Mouse (Mus musculus) ES-Bruce4 (cell line): ENCODE measurements around the gene Gjc2. TPM values are rescaled to one million over a fixed set of nuclear protein-coding genes. Genes with fewer than 3 reads are reported as not detected.

Experiments
- H3K27ac ChIP-seq: 2 replicates; pipeline ENCODE4 v1.5.1; 2012; ENCODE audit warnings: low read length, inconsistent platforms; ENCODE audit not compliant: insufficient read depth
- H3K27me3 ChIP-seq: 2 replicates; pipeline ENCODE4 v1.6.1; 2012; ENCODE audit warnings: mild to moderate bottlenecking, low read length, inconsistent platforms; ENCODE audit not compliant: control insufficient read depth, poor library complexity, insufficient read depth, severe bottlenecking
- H3K36me3 ChIP-seq: 2 replicates; pipeline ENCODE4 v1.6.1; 2012; ENCODE audit warnings: inconsistent platforms, mild to moderate bottlenecking, low read length, moderate library complexity; ENCODE audit not compliant: control insufficient read depth, poor library complexity, insufficient read depth, severe bottlenecking
- H3K4me1 ChIP-seq: one replicate; pipeline ENCODE4 v1.8.1; 2011; ENCODE audit warnings: low read length; ENCODE audit not compliant: control insufficient read depth, insufficient read depth
- H3K4me3 ChIP-seq: 2 replicates; pipeline ENCODE4 v1.5.1; 2011; ENCODE audit warnings: low read depth, mild to moderate bottlenecking, low read length
- H3K9ac ChIP-seq: 2 replicates; pipeline ENCODE4 v1.6.1; 2012; ENCODE audit warnings: low read depth, mild to moderate bottlenecking, inconsistent platforms; ENCODE audit not compliant: poor library complexity, severe bottlenecking
- H3K9me3 ChIP-seq: replicated peaks from 2 replicates; pipeline ENCODE4 v1.6.1; 2012; ENCODE audit warnings: mild to moderate bottlenecking, low read length, inconsistent platforms; ENCODE audit not compliant: control insufficient read depth, poor library complexity, insufficient read depth, severe bottlenecking
- CTCF ChIP-seq: IDR thresholded peaks from one replicate; pipeline ENCODE4 v1.8.1; 2011; ENCODE audit warnings: low read depth, low read length
- EP300 ChIP-seq: IDR thresholded peaks from 2 replicates; pipeline ENCODE4 v1.6.1; 2011; ENCODE audit warnings: low read depth, low read length; ENCODE audit not compliant: insufficient read depth
- POLR2A ChIP-seq: IDR thresholded peaks from one replicate; pipeline ENCODE4 v1.8.1; 2011; ENCODE audit warnings: low read length; ENCODE audit not compliant: insufficient read depth
- polyA plus RNA-seq: library from polyadenylated mRNA; stranded (reverse); fragments of >200 nt; gene quantifications from 2 replicates; pipeline ENCODE4 v1.2.4, GENCODE M21; 2011; ENCODE audit warnings: low read depth; ENCODE audit not compliant: missing spikeins, insufficient read depth, insufficient read length

The Gjc2 gene
- polyA plus RNA-seq, 1 experiment = not detected

DNA sequence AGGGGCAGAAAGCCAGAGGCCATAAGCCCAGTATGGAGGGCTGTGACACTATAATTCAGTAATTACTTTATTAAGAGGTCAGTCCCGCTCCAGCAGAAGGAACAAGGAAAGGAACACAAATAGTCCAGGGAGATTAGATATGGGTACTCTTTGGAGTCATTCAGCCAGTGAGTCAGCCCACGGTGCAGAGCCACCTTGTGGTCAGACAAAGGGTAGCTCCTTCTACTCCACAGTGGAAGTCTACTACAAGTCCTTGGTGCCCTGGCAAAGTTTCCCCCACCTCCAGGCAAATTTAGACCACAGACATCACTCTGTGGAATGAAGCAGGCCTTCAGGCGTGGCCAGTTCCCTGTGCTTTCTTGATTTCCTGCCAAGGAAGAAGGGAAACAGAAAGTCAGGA, 808 bp upstream of the Gjc2 start:
- no peaks in the 10 kb centered on the region for H3K27me3 ChIP-seq
- H3K9me3 ChIP-seq = no peaks in the 10 kb centered on the region
- H3K36me3 ChIP-seq = peaks cover 13% of the 10 kb centered on the region
- H3K4me3 ChIP-seq = no peak overlapping the region
- peaks cover 1% of the 10 kb centered on the region for H3K4me1 ChIP-seq
- H3K9ac ChIP-seq = no peak overlapping the region
- H3K27ac ChIP-seq = no peak overlapping the region
- TF ChIP-seq POLR2A (no peak), CTCF (peak; percentile 73)

DNA sequence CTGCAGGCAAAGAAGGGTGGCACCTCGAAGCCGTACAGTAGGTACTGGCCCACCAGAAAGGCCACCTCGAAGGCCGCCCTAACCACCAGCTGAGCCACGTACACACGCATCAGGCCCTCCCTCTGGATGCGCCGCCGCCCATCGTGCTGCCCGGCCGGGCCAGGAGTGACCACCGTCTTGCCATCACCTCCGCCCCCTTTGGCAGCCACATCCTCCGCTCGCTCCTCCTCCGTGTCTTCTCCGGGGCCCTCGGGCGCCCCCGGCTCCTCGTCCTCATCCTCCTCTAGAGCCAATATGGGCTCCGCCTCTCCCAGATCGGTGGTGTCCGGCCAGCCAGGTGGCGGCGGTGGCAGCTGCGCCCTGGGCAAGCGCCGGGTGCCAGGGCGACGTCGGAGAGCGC, 6.1 kb downstream of the Gjc2 start:
- no peaks in the 10 kb centered on the region for H3K4me1 ChIP-seq
- H3K9me3 ChIP-seq = no peaks in the 10 kb centered on the region
- peak overlapping the region; percentile 83 for H3K4me3 ChIP-seq
- no peak overlapping the region for H3K27ac ChIP-seq
- peak overlapping the region; percentile 60 for H3K9ac ChIP-seq
- peaks cover 11% of the 10 kb centered on the region; the same call in 1 of the 2 replicates for H3K27me3 ChIP-seq
- TF ChIP-seq POLR2A (no peak), CTCF (no peak), EP300 (no peak)
- H3K36me3 ChIP-seq = no peaks in the 10 kb centered on the region

DNA sequence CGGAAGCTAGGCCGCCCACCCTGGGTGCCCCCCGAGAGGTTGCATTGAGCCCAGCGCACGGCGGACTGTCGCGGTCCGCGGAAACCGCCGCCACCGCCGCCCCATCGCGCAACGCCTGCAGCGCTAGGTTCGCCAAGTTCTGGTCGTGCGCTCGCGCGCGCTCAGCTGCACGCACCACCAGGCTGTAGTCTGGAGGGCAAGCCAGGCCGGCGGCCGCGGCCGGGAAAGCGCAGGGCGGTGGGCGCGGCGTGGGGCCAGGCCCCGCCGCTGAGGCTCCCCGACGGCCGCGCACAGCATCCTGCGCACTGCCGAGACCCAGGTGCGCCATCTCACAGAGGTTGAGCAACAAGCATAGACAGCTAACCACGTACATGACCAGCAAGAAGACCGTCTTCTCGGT, 6.5 kb downstream of the Gjc2 start:
- no peak for TF ChIP-seq CTCF
- TF ChIP-seq POLR2A = no peak
- TF ChIP-seq EP300 = no peak
- no peaks in the 10 kb centered on the region for H3K36me3 ChIP-seq
- H3K27me3 ChIP-seq = peaks cover 11% of the 10 kb centered on the region; the same call in 1 of the 2 replicates
- H3K27ac ChIP-seq = no peak overlapping the region
- H3K9ac ChIP-seq = peak overlapping the region; percentile 60
- peak overlapping the region; percentile 83 for H3K4me3 ChIP-seq
- no peaks in the 10 kb centered on the region for H3K9me3 ChIP-seq
- no peaks in the 10 kb centered on the region for H3K4me1 ChIP-seq

DNA sequence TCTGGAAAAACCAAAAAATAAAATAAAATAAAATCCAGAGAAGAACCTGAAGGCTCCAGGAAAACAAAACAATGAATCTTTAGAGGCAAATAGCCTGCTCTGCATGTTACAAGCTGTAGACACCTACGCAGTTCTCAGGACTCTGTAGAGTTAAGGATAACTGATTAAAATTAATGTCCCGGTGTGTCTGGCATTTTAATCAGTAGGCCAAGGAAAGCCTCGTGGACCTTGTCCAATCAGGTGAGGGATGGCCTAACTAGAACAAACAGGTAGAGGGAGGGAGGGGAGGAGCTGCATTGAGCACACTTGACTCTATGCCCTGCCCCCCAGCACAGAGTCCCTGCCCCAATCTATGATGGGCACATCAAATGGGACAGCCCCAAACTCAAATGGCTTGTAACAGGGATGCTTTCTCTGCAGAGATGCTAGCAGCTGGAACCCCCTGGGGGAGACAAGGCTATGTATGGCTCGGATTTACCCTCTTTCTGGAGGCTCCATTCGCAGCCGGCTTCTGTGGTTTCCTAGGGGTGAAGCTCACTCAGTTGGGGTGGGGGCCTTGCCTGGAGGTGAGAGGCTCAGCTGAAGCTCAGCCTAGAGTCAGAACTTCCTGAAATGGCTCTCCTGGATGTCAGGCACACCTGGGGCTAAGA, 8.7 kb downstream of the Gjc2 start:
- Histone ChIP-seq H3K4me1 (no peaks in the 10 kb centered on the region), H3K27me3 (peaks cover 11% of the 10 kb centered on the region; the same call in 1 of the 2 replicates), H3K9ac (no peak overlapping the region), H3K36me3 (no peaks in the 10 kb centered on the region), H3K4me3 (no peak overlapping the region), H3K27ac (no peak overlapping the region), H3K9me3 (no peaks in the 10 kb centered on the region)
- no peak for TF ChIP-seq POLR2A
- no peak for TF ChIP-seq EP300
- no peak for TF ChIP-seq CTCF

DNA sequence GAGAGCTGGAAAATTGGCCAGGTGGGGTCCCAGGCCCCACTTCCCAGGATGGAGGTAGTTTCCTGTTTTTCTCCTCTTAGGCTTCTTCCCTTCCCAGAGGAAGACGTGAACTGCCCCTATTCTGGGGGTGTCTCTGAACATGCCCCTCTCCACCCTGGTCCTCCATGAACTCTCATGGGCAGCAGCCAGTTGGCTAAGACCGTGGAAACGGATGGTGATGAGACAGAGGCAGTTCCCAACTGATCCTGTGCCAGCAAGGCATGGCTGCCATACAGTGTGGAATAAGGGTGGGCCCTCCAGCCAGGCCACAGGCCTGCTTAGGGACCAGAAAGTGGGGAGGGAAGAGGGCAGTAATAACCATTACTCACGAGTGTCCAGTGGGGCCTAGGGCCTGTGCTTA, 12.5 kb downstream of the Gjc2 start:
- no peak overlapping the region for H3K9ac ChIP-seq
- no peaks in the 10 kb centered on the region for H3K36me3 ChIP-seq
- H3K4me3 ChIP-seq = no peak overlapping the region
- no peak overlapping the region for H3K27ac ChIP-seq
- TF ChIP-seq POLR2A (no peak), EP300 (no peak), CTCF (no peak)
- no peaks in the 10 kb centered on the region for H3K9me3 ChIP-seq
- no peaks in the 10 kb centered on the region for H3K4me1 ChIP-seq
- H3K27me3 ChIP-seq = no peaks in the 10 kb centered on the region

DNA sequence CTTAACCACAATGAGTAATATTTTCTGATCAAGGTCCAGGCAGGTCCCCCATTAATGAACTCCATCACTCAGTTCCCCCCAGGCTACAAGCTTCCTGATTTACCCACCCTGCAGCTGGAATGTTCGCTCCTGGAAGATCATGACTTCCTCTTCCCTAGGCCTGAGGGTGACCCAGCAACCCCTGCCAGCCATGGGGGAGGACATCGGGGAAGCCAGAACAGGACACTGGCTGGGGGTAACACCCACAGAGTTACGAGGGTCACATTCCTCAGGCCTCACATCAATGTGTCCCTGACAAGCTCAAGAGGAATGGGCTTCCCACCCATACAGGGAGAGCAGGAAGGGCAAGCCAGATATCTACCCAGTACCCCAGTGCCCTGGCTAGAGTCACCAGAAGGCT, 13.2 kb downstream of the Gjc2 start:
- Histone ChIP-seq H3K4me1 (no peaks in the 10 kb centered on the region), H3K9ac (no peak overlapping the region), H3K36me3 (no peaks in the 10 kb centered on the region), H3K27ac (no peak overlapping the region), H3K4me3 (no peak overlapping the region), H3K9me3 (no peaks in the 10 kb centered on the region), H3K27me3 (no peaks in the 10 kb centered on the region)
- TF ChIP-seq EP300 = no peak
- TF ChIP-seq CTCF = no peak
- TF ChIP-seq POLR2A = no peak
